Mouse (Mus musculus): ENCODE results near the gene Anapc10.

- no peak for TF ChIP-seq POLR2A (IDR thresholded peaks at IDR 0.05; ENCODE audit: low read depth, low read length)
- TF ChIP-seq CTCF (IDR thresholded peaks at IDR 0.05; ENCODE audit: extremely low read depth, insufficient read depth, insufficient read length, insufficient replicate concordance), result no peak
These were observed 114.9 kb downstream of the Anapc10 start for GRCm38 (mm10) chr8:79826534-79826933.

Measured in spleen, adult 2 months (tissue).